Mouse (Mus musculus) liver, adult 2 months (tissue): ENCODE measurements around the gene Kcnq2.

ENCODE experiments used
- CTCF ChIP-seq: fragments of 200-500 bp; IDR thresholded peaks from 2 replicates; pipeline ENCODE4 v1.5.1; 2011; ENCODE audit warnings: low read depth, low read length, control low read depth
- POLR2A ChIP-seq: fragments of 200-500 bp; IDR thresholded peaks from 2 replicates; pipeline ENCODE4 v1.6.1; 2011; ENCODE audit warnings: low read length, control low read depth; ENCODE audit not compliant: insufficient read depth; ENCODE audit errors: extremely low read depth

- TF ChIP-seq CTCF (no peak), POLR2A (no peak)
Measured at GRCm38 (mm10) chr2:181127786-181128185, 7.3 kb downstream of the Kcnq2 start.
